Mouse (Mus musculus): ENCODE measurements around the gene Mxd1. TPM values are rescaled to one million over a fixed set of nuclear protein-coding genes. Genes with fewer than 3 reads are reported as not detected.

Mxd1 gene
- polyA plus RNA-seq, 2 experiments = 18.7 to 30.3 TPM

DNA sequence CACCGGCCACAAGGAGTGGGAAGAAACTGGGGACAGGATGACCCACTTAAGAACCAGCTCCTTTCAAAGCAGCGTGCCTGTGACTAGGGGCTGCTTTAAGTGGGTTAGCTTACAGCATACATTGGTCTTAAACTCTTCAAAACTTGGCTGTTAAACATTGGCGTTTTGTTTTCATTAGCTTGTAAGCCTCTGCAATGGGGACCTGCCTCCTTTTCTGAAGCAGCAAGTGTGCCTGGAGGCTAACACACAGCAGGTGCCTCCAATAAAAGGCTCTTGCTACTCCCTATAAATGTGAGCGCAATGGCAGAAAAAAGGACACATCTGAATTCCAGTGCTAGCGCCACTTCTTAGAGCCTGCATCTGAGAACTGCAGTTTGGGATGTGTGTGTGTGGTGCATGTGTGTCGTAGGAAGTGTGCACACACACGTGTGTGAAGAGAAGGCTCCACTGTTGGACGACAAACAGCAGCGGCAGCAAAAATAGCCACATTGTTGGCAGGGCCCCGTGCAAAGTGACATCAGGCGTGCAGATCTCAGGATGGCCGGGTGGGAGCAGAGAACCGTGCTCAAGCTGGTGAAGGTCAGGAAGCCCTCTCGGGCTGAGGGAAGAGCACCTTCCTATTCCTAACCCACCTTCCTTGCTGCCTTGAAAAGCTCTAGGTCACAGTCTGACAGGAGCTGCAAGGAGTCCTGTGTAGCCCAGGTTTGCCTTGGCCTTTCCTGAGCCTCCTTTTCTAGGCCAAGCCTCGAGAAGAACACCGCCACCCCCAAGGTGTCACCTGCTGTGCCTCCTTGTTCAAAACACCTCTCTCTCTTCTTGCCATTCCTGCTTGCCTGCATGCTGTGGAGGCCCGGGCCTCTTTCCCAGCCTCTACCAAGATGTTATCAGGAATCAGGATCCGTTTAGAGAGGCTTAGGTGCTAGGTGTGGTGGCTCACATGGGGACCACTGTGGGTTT, 44.6 kb downstream of the Mxd1 start:
- no peak overlapping the region for H3K9ac ChIP-seq (replicated peaks)
- no peaks in the 10 kb centered on the region for H3K9me3 ChIP-seq (ENCODE audit: control insufficient read depth, low read length)
- H3K27ac ChIP-seq = no peak overlapping the region
- 62% methylated on average over 18 of the region's 18 CpGs for WGBS (ENCODE audit: insufficient replicate concordance)
- no peaks in the 10 kb centered on the region for H3K27me3 ChIP-seq (ENCODE audit: control insufficient read depth, insufficient read depth, low read length)
- DNase-seq (ENCODE audit: low read depth in 3 of 3, low spot score in 3 of 3) (no peak), ATAC-seq (ENCODE audit: insufficient read depth) (no peak)
- no peak overlapping the region for H3K4me2 ChIP-seq (ENCODE audit: low read depth)
- no peak overlapping the region for H3K4me3 ChIP-seq (ENCODE audit: insufficient read depth in 1 of 2, low read depth in 2 of 2, low read length in 2 of 2)
- no peaks in the 10 kb centered on the region for H3K4me1 ChIP-seq (replicated peaks; ENCODE audit: control insufficient read depth in 2 of 2, insufficient read depth in 2 of 2, low read length in 1 of 2)
- TF ChIP-seq EP300 (IDR thresholded peaks at IDR 0.05; ENCODE audit: low read depth) (no peak), CTCF (IDR thresholded peaks at IDR 0.05; ENCODE audit: low read depth) (no peak)
- H3K36me3 ChIP-seq (replicated peaks; ENCODE audit: control insufficient read depth, insufficient read depth, low read depth) = no peaks in the 10 kb centered on the region

GRCm38 (mm10) chr6:86623201-86623600, 45.8 kb downstream of the Mxd1 start:
- TF ChIP-seq EP300 (IDR thresholded peaks at IDR 0.05; ENCODE audit: low read depth) (no peak), CTCF (IDR thresholded peaks at IDR 0.05; ENCODE audit: low read depth) (no peak)
- no peak overlapping the region for H3K4me3 ChIP-seq (ENCODE audit: insufficient read depth in 1 of 2, low read depth in 2 of 2, low read length in 2 of 2)
- no peak for DNase-seq (ENCODE audit: low read depth in 3 of 3, low spot score in 3 of 3)
- no peak overlapping the region for H3K9ac ChIP-seq (replicated peaks)
- H3K27me3 ChIP-seq (ENCODE audit: control insufficient read depth, insufficient read depth, low read length) = no peaks in the 10 kb centered on the region
- H3K4me1 ChIP-seq (replicated peaks; ENCODE audit: control insufficient read depth in 2 of 2, insufficient read depth in 2 of 2, low read length in 1 of 2) = no peaks in the 10 kb centered on the region
- 77% methylated on average over 4 of the region's 4 CpGs for WGBS (ENCODE audit: insufficient replicate concordance)
- H3K36me3 ChIP-seq (replicated peaks; ENCODE audit: control insufficient read depth, insufficient read depth, low read depth) = no peaks in the 10 kb centered on the region
- H3K27ac ChIP-seq = no peak overlapping the region
- H3K4me2 ChIP-seq (ENCODE audit: low read depth) = no peak overlapping the region
- ATAC-seq (ENCODE audit: insufficient read depth) = no peak
- H3K9me3 ChIP-seq (ENCODE audit: control insufficient read depth, low read length) = no peaks in the 10 kb centered on the region

DNA sequence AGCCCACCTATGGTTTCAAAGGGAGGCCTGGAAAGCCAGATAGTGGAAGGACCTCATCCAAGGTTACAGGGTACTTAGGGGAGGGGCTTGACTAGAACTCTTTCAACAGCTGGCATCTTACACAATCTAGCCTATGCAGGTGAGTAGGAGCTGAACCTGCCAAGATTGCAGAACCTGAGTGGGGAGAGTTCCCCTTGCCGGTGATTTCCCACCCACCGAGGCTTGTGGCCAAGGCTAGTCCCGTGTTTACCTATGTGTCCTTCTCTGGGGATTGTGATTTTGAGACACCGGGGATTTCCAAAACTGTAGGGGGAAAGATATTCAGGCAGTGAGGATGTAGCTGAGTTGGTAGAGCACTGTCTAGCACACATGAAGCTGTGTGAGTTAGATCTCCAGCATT, 53.7 kb downstream of the Mxd1 start:
- TF ChIP-seq EP300 (IDR thresholded peaks at IDR 0.05; ENCODE audit: low read depth) = no peak
- no peak for TF ChIP-seq CTCF (IDR thresholded peaks at IDR 0.05; ENCODE audit: low read depth)
- H3K27ac ChIP-seq = no peak overlapping the region
- WGBS (ENCODE audit: insufficient replicate concordance) = 61% methylated on average over 4 of the region's 4 CpGs
- H3K4me1 ChIP-seq (replicated peaks; ENCODE audit: control insufficient read depth in 2 of 2, insufficient read depth in 2 of 2, low read length in 1 of 2) = no peaks in the 10 kb centered on the region
- ATAC-seq (ENCODE audit: insufficient read depth) (no peak), DNase-seq (ENCODE audit: low read depth in 3 of 3, low spot score in 3 of 3) (no peak)
- no peak overlapping the region for H3K4me2 ChIP-seq (ENCODE audit: low read depth)
- H3K36me3 ChIP-seq (replicated peaks; ENCODE audit: control insufficient read depth, insufficient read depth, low read depth) = no peaks in the 10 kb centered on the region
- H3K9ac ChIP-seq (replicated peaks) = no peak overlapping the region
- no peaks in the 10 kb centered on the region for H3K27me3 ChIP-seq (ENCODE audit: control insufficient read depth, insufficient read depth, low read length)
- no peaks in the 10 kb centered on the region for H3K9me3 ChIP-seq (ENCODE audit: control insufficient read depth, low read length)
- no peak overlapping the region for H3K4me3 ChIP-seq (ENCODE audit: insufficient read depth in 1 of 2, low read depth in 2 of 2, low read length in 2 of 2)

GRCm38 (mm10) chr6:86610714-86611113, 58.2 kb downstream of the Mxd1 start:
- WGBS (ENCODE audit: insufficient replicate concordance) = 45% methylated on average over 5 of the region's 5 CpGs
- Histone ChIP-seq H3K9ac (replicated peaks) (no peak overlapping the region), H3K27me3 (ENCODE audit: control insufficient read depth, insufficient read depth, low read length) (no peaks in the 10 kb centered on the region), H3K4me1 (replicated peaks; ENCODE audit: control insufficient read depth in 2 of 2, insufficient read depth in 2 of 2, low read length in 1 of 2) (peaks cover 0 to 5% of the 10 kb centered on the region in 2 experiments; a peak in 1 of 4 replicates), H3K27ac (no peak overlapping the region), H3K9me3 (ENCODE audit: control insufficient read depth, low read length) (no peaks in the 10 kb centered on the region), H3K4me2 (ENCODE audit: low read depth) (no peak overlapping the region), H3K36me3 (replicated peaks; ENCODE audit: control insufficient read depth, insufficient read depth, low read depth) (no peaks in the 10 kb centered on the region), H3K4me3 (ENCODE audit: insufficient read depth in 1 of 2, low read depth in 2 of 2, low read length in 2 of 2) (no peak overlapping the region)
- TF ChIP-seq EP300 (IDR thresholded peaks at IDR 0.05; ENCODE audit: low read depth) (no peak), CTCF (IDR thresholded peaks at IDR 0.05; ENCODE audit: low read depth) (no peak)
- DNase-seq (ENCODE audit: low read depth in 3 of 3, low spot score in 3 of 3) (no peak), ATAC-seq (ENCODE audit: insufficient read depth) (no peak)

- peaks cover 0 to 5% of the 10 kb centered on the region in 2 experiments; a peak in 1 of 4 replicates for H3K4me1 ChIP-seq (replicated peaks; ENCODE audit: control insufficient read depth in 2 of 2, insufficient read depth in 2 of 2, low read length in 1 of 2)
- TF ChIP-seq CTCF (IDR thresholded peaks at IDR 0.05; ENCODE audit: low read depth) (no peak), EP300 (IDR thresholded peaks at IDR 0.05; ENCODE audit: low read depth) (no peak)
- DNase-seq (ENCODE audit: low read depth in 3 of 3, low spot score in 3 of 3) = no peak
- H3K9me3 ChIP-seq (ENCODE audit: control insufficient read depth, low read length) = no peaks in the 10 kb centered on the region
- H3K27me3 ChIP-seq (ENCODE audit: control insufficient read depth, insufficient read depth, low read length) = no peaks in the 10 kb centered on the region
- H3K4me3 ChIP-seq (ENCODE audit: insufficient read depth in 1 of 2, low read depth in 2 of 2, low read length in 2 of 2) = no peak overlapping the region
- ATAC-seq (ENCODE audit: insufficient read depth) = no peak
- no peaks in the 10 kb centered on the region for H3K36me3 ChIP-seq (replicated peaks; ENCODE audit: control insufficient read depth, insufficient read depth, low read depth)
- H3K27ac ChIP-seq = no peak overlapping the region
- no peak overlapping the region for H3K9ac ChIP-seq (replicated peaks)
- WGBS (ENCODE audit: insufficient replicate concordance) = 56% methylated on average over 6 of the region's 6 CpGs
- no peak overlapping the region for H3K4me2 ChIP-seq (ENCODE audit: low read depth)
These were observed 59.7 kb downstream of the Mxd1 start for GRCm38 (mm10) chr6:86609235-86609634.
